1 mouse cellular context compared by ENCODE assay signal in genomic region chr11:82041671-82042080, GRCm38 (mm10).
TF ChIP-seq lines count a peak whose summit lies in the region.

No protein-coding gene starts in this region.

TF ChIP-seq in CH12.LX, 34 proteins besides CTCF, POLR2A, EP300 and RAD21:
- TF ChIP-seq RCOR1 (conservative IDR thresholded peaks at IDR 0.05; ENCODE audit: low read depth, low read length) (no peak), IRF4 (IDR thresholded peaks at IDR 0.05; ENCODE audit: low read depth, low read length) (peak; percentile 28; the same call in 1 of the 2 replicates), MYC (IDR thresholded peaks at IDR 0.05; ENCODE audit: low read depth, low read length) (no peak)
